Mouse (Mus musculus): Measurements from ENCODE around the gene Tcf3.

- no peak for TF ChIP-seq CTCF (IDR thresholded peaks at IDR 0.05; ENCODE audit: low read depth, low read length)
- TF ChIP-seq POLR2A (IDR thresholded peaks at IDR 0.05; ENCODE audit: borderline replicate concordance, low read depth, low read length) = no peak
Observed at GRCm38 (mm10) chr10:80441598-80441997, 8.2 kb upstream of the Tcf3 start.
